Mouse (Mus musculus) urinary bladder, postnatal 4 days (tissue): ENCODE results near the gene Mfap1a.
"Not testable (repeated sequence)": the region's sequence is repeated elsewhere in the genome, so short reads cannot be mapped to it uniquely, and the experiment has no call there.

Experiments
- DNase-seq, 2 experiments: peaks; one replicate each; pipeline ENCODE4 v3.0.0; 2021 to 2022; ENCODE audit warnings: low spot score in 2 of 2

The Mfap1a gene

GRCm38 (mm10) chr2:121475306-121475705 is 31.2 kb downstream of the Mfap1a start:
- DNase-seq, result not testable (repeated sequence)

GRCm38 (mm10) chr2:121474180-121474535 is 32.3 kb downstream of the Mfap1a start:
- DNase-seq, result no peak

- peak; percentile 69 to 74 for DNase-seq
Observed at GRCm38 (mm10) chr2:121473301-121474179, 32.9 kb downstream of the Mfap1a start, which contains the start of gene Mfap1b. Gene Mfap1b, minus strand, starts transcription at chr2:121474067.

GRCm38 (mm10) chr2:121472783-121473182 is 33.7 kb downstream of the Mfap1a start:
- not testable (repeated sequence) for DNase-seq

GRCm38 (mm10) chr2:121468982-121469381 is 37.5 kb downstream of the Mfap1a start:
- DNase-seq, result not testable (repeated sequence)

- no peak for DNase-seq
Observed at GRCm38 (mm10) chr2:121460071-121460470, 46.4 kb downstream of the Mfap1a start.

GRCm38 (mm10) chr2:121456692-121457642 is 49.5 kb downstream of the Mfap1a start, which contains the start of gene Serinc4:
Gene Serinc4, minus strand, starts transcription at chr2:121456781.
- peak; percentile 77 to 86 for DNase-seq

GRCm38 (mm10) chr2:121455534-121455933 is 50.9 kb downstream of the Mfap1a start:
- DNase-seq, result no peak

- no peak for DNase-seq
Observed at GRCm38 (mm10) chr2:121453917-121454316, 52.5 kb downstream of the Mfap1a start.

GRCm38 (mm10) chr2:121452990-121453389 is 53.5 kb downstream of the Mfap1a start, which contains the start of gene Hypk:
Gene Hypk, plus strand, starts transcription at chr2:121453290.
- DNase-seq, result no peak

GRCm38 (mm10) chr2:121452361-121452760 is 54.1 kb downstream of the Mfap1a start:
- no peak for DNase-seq

GRCm38 (mm10) chr2:121450093-121450492 is 56.4 kb downstream of the Mfap1a start:
- no peak for DNase-seq

GRCm38 (mm10) chr2:121449545-121450011 is 56.9 kb downstream of the Mfap1a start:
- no peak for DNase-seq

GRCm38 (mm10) chr2:121448739-121449535 is 57.5 kb downstream of the Mfap1a start, which contains the start of gene Serf2:
Gene Serf2, plus strand, starts transcription at chr2:121449195.
- peak; percentile 100 for DNase-seq

GRCm38 (mm10) chr2:121448136-121448535 is 58.3 kb downstream of the Mfap1a start:
- no peak for DNase-seq

GRCm38 (mm10) chr2:121447006-121447405 is 59.5 kb downstream of the Mfap1a start:
- DNase-seq, result no peak

- no peak for DNase-seq
Observed at GRCm38 (mm10) chr2:121446506-121446905, 60.0 kb downstream of the Mfap1a start.

- DNase-seq, result no peak
Observed at GRCm38 (mm10) chr2:121445117-121445516, 61.3 kb downstream of the Mfap1a start.

- no peak for DNase-seq
Observed at GRCm38 (mm10) chr2:121444178-121444577, 62.3 kb downstream of the Mfap1a start, which contains the start of gene Ell3. Gene Ell3, minus strand, starts transcription at chr2:121444278.

- no peak for DNase-seq
Observed at GRCm38 (mm10) chr2:121443068-121443349, 63.5 kb downstream of the Mfap1a start.
